Mouse (Mus musculus) liver, postnatal 0 days (tissue): ENCODE measurements at regions not wholly inside any gene's neighbourhood (a gene's known extent, or its start where the extent isn't known, plus 50 kb on each side); places are given as distances from the start of the nearest gene placed in this dataset.

Experiments
- CTCF ChIP-seq: sonication (generic); IDR thresholded peaks from 2 replicates; pipeline ENCODE4 v1.5.1; 2016; ENCODE audit warnings: antibody characterized with exemption, low read depth
- EP300 ChIP-seq: IDR thresholded peaks from 2 replicates; pipeline ENCODE4 v1.6.1; 2016; ENCODE audit warnings: antibody characterized with exemption, low read depth, mild to moderate bottlenecking

GRCm38 (mm10) chr4:72377520-72377919, 176.8 kb upstream of the Tle1 start:
- no peak for TF ChIP-seq CTCF
- TF ChIP-seq EP300 = no peak
